Comparison of ENCODE assay signal across 10 mouse cellular contexts in the genomic region with DNA sequence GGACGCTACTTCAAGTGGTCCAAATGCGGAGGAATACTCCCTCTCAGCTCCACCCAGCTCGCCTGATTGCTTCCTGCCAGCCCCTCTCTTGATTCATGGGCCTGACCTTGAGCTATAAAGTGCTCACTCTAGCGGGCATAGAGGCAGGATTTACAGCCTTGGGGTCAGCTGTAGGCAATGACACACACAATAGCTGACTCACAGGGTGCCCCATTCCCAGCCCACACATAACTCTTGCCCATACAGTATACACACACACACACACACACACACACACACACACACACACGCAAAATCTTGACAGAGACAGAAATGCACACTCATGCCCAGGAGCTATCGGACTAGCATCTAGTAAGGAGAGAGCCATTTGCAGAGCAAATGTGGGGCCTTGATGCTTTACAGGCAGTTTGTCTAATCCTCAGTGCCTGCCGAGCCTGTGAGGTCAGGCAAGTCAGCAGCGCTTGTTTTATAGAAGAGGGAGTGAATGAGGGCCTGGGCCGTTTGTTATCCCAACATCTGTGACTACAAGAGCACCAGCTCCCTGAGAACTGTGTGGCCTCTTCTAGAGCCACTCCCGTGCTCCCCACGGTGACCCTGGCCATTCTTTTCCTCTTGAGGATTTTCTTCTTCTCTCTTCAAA.
DNase-seq lines count a peak whose midpoint lies in the region; ATAC-seq and TF ChIP-seq lines count a peak whose summit lies in the region.
"Had no signal": no experiment of that assay in that cellular context is flagged by ENCODE, and none has a peak within 500 bp of the region (broad histone marks: within the 10 kb centered on the region; RNA-seq: fewer than 3 reads in every experiment).

No protein-coding gene starts in this region.

- no peak for TF ChIP-seq CTCF in C2C12 (IDR thresholded peaks at IDR 0.05; ENCODE audit: control insufficient read depth, insufficient read depth, insufficient read length)

- H3K79me3 ChIP-seq in C2C12 (ENCODE audit: low read depth) = no peaks in the 10 kb centered on the region

- no peak overlapping the region for H3K27ac ChIP-seq in hindbrain, embryonic 13.5 days
- H3K27ac ChIP-seq in hindbrain, embryonic 14.5 days = no peak overlapping the region
- no peak overlapping the region for H3K27ac ChIP-seq in limb, embryonic 13.5 days

- H3K36me3 ChIP-seq in hindbrain, embryonic 13.5 days = no peaks in the 10 kb centered on the region
- H3K36me3 ChIP-seq in hindbrain, embryonic 14.5 days (replicated peaks; ENCODE audit: control insufficient read depth, insufficient read depth) = no peaks in the 10 kb centered on the region
- H3K36me3 ChIP-seq in C2C12 (ENCODE audit: control insufficient read depth, insufficient read depth) = no peaks in the 10 kb centered on the region
- no peaks in the 10 kb centered on the region; the same call in 1 of the 2 replicates for H3K36me3 ChIP-seq in limb, embryonic 13.5 days

- intact Hi-C loops in heart, postnatal 36 days (cut with DNase I) = no loop called here

- WGBS in hindbrain, embryonic 13.5 days = 28% methylated on average over 11 of the region's 11 CpGs
- 38% methylated on average over 11 of the region's 11 CpGs for WGBS in hindbrain, embryonic 14.5 days
- 18% methylated on average over 11 of the region's 11 CpGs for WGBS in limb, embryonic 13.5 days

- peaks cover 18% of the 10 kb centered on the region for H3K4me1 ChIP-seq in hindbrain, embryonic 13.5 days (replicated peaks)
- peaks cover 6% of the 10 kb centered on the region; the same call in 1 of the 2 replicates for H3K4me1 ChIP-seq in hindbrain, embryonic 14.5 days (replicated peaks; ENCODE audit: control insufficient read depth, insufficient read depth, low read length)
- H3K4me1 ChIP-seq in limb, embryonic 13.5 days = peaks cover 33% of the 10 kb centered on the region

- no peaks in the 10 kb centered on the region for H3K9me3 ChIP-seq in hindbrain, embryonic 13.5 days
- H3K9me3 ChIP-seq in hindbrain, embryonic 14.5 days (ENCODE audit: control insufficient read depth, low read length) = no peaks in the 10 kb centered on the region
- no peaks in the 10 kb centered on the region for H3K9me3 ChIP-seq in limb, embryonic 13.5 days

- no peaks in the 10 kb centered on the region for H3K79me2 ChIP-seq in C2C12 (ENCODE audit: control insufficient read depth, insufficient read depth)

- no peak for ATAC-seq in hindbrain, embryonic 13.5 days (ENCODE audit: low FRiP score)
- no peak for ATAC-seq in hindbrain, embryonic 14.5 days (ENCODE audit: low FRiP score)
- 0 out of 2 replicates have a peak, but pooled peaks have one; percentile 37 for ATAC-seq in limb, embryonic 13.5 days (ENCODE audit: low FRiP score, low read depth)

- peaks cover 82% of the 10 kb centered on the region for H3K27me3 ChIP-seq in hindbrain, embryonic 13.5 days
- peaks cover 39% of the 10 kb centered on the region for H3K27me3 ChIP-seq in hindbrain, embryonic 14.5 days (ENCODE audit: control insufficient read depth, insufficient read depth, low read length)
- H3K27me3 ChIP-seq in C2C12 (ENCODE audit: control insufficient read depth, insufficient read depth, insufficient read length) = no peaks in the 10 kb centered on the region
- peaks cover 14% of the 10 kb centered on the region; the same call in 1 of the 2 replicates for H3K27me3 ChIP-seq in limb, embryonic 13.5 days

- H3K4me3 ChIP-seq in hindbrain, embryonic 13.5 days = no peak overlapping the region
- H3K4me3 ChIP-seq in hindbrain, embryonic 14.5 days (replicated peaks; ENCODE audit: low read length) = no peak overlapping the region
- no peak overlapping the region for H3K4me3 ChIP-seq in C2C12 (ENCODE audit: insufficient read depth, poor library complexity, severe bottlenecking)
- no peak overlapping the region for H3K4me3 ChIP-seq in limb, embryonic 13.5 days

- H3K9ac ChIP-seq in hindbrain, embryonic 13.5 days = 0 out of 2 replicates have a peak overlapping the region, but pooled peaks have one; percentile 10
- no peak overlapping the region for H3K9ac ChIP-seq in hindbrain, embryonic 14.5 days
- no peak overlapping the region for H3K9ac ChIP-seq in limb, embryonic 13.5 days

- no peak for DNase-seq in hindbrain, embryonic 14.5 days (ENCODE audit: low spot score)
- peak; percentile 47 for DNase-seq in adrenal gland, postnatal 25 days
- DNase-seq in heart, postnatal 36 days = no peak
- no peak for DNase-seq in thymus, postnatal 14 days
- DNase-seq in spleen, postnatal 14 days (ENCODE audit: low spot score in 2 of 2) = no peak
- DNase-seq: cerebellum, adult 9-10 months; kidney, postnatal 25 days had no signal

- no peak overlapping the region for H3K4me2 ChIP-seq in hindbrain, embryonic 13.5 days
- no peak overlapping the region for H3K4me2 ChIP-seq in hindbrain, embryonic 14.5 days (replicated peaks)
- 0 out of 2 replicates have a peak overlapping the region, but pooled peaks have one; percentile 3 for H3K4me2 ChIP-seq in limb, embryonic 13.5 days (replicated peaks)

- H3ac ChIP-seq in C2C12 (ENCODE audit: control insufficient read depth, insufficient read length, low read depth) = no peak overlapping the region

TF ChIP-seq in C2C12, 6 proteins besides CTCF, POLR2A, EP300 and RAD21:
- TF ChIP-seq MYOD1 (IDR thresholded peaks at IDR 0.05; ENCODE audit: control insufficient read depth, insufficient read length, low read depth) (peak; percentile 44), CEBPB (IDR thresholded peaks at IDR 0.05; ENCODE audit: low read depth) (no peak), FOSL1 (IDR thresholded peaks at IDR 0.05; ENCODE audit: insufficient read depth, low read length, poor library complexity, severe bottlenecking) (peak; percentile 85)
